Mouse (Mus musculus): ENCODE results near the gene Fgfr1op. TPM values are rescaled to one million over a fixed set of nuclear protein-coding genes. Genes with fewer than 3 reads are reported as not detected.

Fgfr1op gene
- polyA plus RNA-seq, 2 experiments, result 5.6 to 11.8 TPM

GRCm38 (mm10) chr17:8240517-8240916, 75.2 kb downstream of the Fgfr1op start:
- Histone ChIP-seq H3K36me3 (replicated peaks; ENCODE audit: control insufficient read depth, insufficient read depth, low read depth) (no peaks in the 10 kb centered on the region), H3K4me2 (ENCODE audit: low read depth) (no peak overlapping the region), H3K9me3 (ENCODE audit: control insufficient read depth, low read length) (no peaks in the 10 kb centered on the region), H3K9ac (replicated peaks) (no peak overlapping the region), H3K27me3 (ENCODE audit: control insufficient read depth, insufficient read depth, low read length) (no peaks in the 10 kb centered on the region), H3K4me1 (replicated peaks; ENCODE audit: control insufficient read depth in 2 of 2, insufficient read depth in 2 of 2, low read length in 1 of 2) (no peaks in the 10 kb centered on the region), H3K4me3 (ENCODE audit: insufficient read depth in 1 of 2, low read depth in 2 of 2, low read length in 2 of 2) (no peak overlapping the region), H3K27ac (no peak overlapping the region)
- TF ChIP-seq EP300 (IDR thresholded peaks at IDR 0.05; ENCODE audit: low read depth), result no peak
- TF ChIP-seq CTCF (IDR thresholded peaks at IDR 0.05; ENCODE audit: low read depth), result no peak
- DNase-seq (ENCODE audit: low read depth in 3 of 3, low spot score in 3 of 3), result no peak
- 39% methylated on average over 4 of the region's 4 CpGs for WGBS (ENCODE audit: insufficient replicate concordance)
- no peak for ATAC-seq (ENCODE audit: insufficient read depth)

DNA sequence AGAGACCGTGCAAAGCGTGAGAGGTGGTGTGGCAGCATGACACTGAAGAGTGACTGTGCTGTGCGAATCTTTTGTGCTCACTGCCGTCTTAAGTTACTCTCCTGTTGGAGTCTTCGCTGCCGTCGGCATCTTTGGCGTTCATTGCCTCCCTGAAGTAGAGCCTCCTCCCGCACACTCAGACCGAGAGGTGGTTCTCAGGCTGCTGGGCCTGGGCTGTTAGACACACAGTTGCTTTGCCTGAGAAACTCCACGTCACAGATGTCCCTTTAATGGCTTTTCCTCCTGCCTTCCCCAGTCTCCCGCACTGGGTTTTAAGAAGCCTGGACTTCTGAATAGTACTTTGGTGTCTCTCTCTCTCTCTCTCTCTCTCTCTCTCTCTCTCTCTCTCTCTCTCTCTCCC, 76.3 kb downstream of the Fgfr1op start:
- Histone ChIP-seq H3K36me3 (replicated peaks; ENCODE audit: control insufficient read depth, insufficient read depth, low read depth) (no peaks in the 10 kb centered on the region), H3K27ac (no peak overlapping the region), H3K9ac (replicated peaks) (no peak overlapping the region), H3K4me1 (replicated peaks; ENCODE audit: control insufficient read depth in 2 of 2, insufficient read depth in 2 of 2, low read length in 1 of 2) (no peaks in the 10 kb centered on the region), H3K4me2 (ENCODE audit: low read depth) (no peak overlapping the region), H3K27me3 (ENCODE audit: control insufficient read depth, insufficient read depth, low read length) (no peaks in the 10 kb centered on the region), H3K4me3 (ENCODE audit: insufficient read depth in 1 of 2, low read depth in 2 of 2, low read length in 2 of 2) (no peak overlapping the region), H3K9me3 (ENCODE audit: control insufficient read depth, low read length) (no peaks in the 10 kb centered on the region)
- 68% methylated on average over 12 of the region's 12 CpGs for WGBS (ENCODE audit: insufficient replicate concordance)
- TF ChIP-seq EP300 (IDR thresholded peaks at IDR 0.05; ENCODE audit: low read depth) (no peak), CTCF (IDR thresholded peaks at IDR 0.05; ENCODE audit: low read depth) (no peak)
- ATAC-seq (ENCODE audit: insufficient read depth) (no peak), DNase-seq (ENCODE audit: low read depth in 3 of 3, low spot score in 3 of 3) (no peak)

DNA sequence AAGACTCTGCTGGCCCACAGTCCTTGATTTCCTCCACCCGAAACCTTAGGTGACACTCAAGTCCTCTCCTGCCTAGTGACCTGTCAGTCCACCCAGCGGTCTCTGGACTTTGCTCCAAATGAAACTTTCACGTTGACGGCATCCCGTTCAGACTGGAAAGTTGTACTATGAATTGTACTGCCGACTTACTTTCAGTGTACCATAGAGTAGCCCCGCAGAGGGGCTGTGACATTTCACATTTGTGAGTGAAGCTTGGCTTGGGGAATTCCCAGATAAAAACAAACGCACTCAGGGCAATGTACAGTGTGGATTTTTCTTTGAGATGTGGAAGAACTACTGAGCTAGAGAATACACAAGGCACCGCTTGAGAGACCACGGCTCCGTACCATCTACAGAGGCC, 76.9 kb downstream of the Fgfr1op start:
- H3K4me2 ChIP-seq (ENCODE audit: low read depth), result no peak overlapping the region
- H3K36me3 ChIP-seq (replicated peaks; ENCODE audit: control insufficient read depth, insufficient read depth, low read depth), result no peaks in the 10 kb centered on the region
- no peak for DNase-seq (ENCODE audit: low read depth in 3 of 3, low spot score in 3 of 3)
- H3K27me3 ChIP-seq (ENCODE audit: control insufficient read depth, insufficient read depth, low read length), result no peaks in the 10 kb centered on the region
- no peaks in the 10 kb centered on the region for H3K4me1 ChIP-seq (replicated peaks; ENCODE audit: control insufficient read depth in 2 of 2, insufficient read depth in 2 of 2, low read length in 1 of 2)
- no peak for ATAC-seq (ENCODE audit: insufficient read depth)
- WGBS (ENCODE audit: insufficient replicate concordance), result 67% methylated on average over 11 of the region's 11 CpGs
- H3K9me3 ChIP-seq (ENCODE audit: control insufficient read depth, low read length), result no peaks in the 10 kb centered on the region
- TF ChIP-seq CTCF (IDR thresholded peaks at IDR 0.05; ENCODE audit: low read depth) (no peak), EP300 (IDR thresholded peaks at IDR 0.05; ENCODE audit: low read depth) (no peak)
- no peak overlapping the region for H3K27ac ChIP-seq
- no peak overlapping the region for H3K9ac ChIP-seq (replicated peaks)
- no peak overlapping the region for H3K4me3 ChIP-seq (ENCODE audit: insufficient read depth in 1 of 2, low read depth in 2 of 2, low read length in 2 of 2)

GRCm38 (mm10) chr17:8244124-8244523, 78.8 kb downstream of the Fgfr1op start:
- no peak overlapping the region for H3K9ac ChIP-seq (replicated peaks)
- 55% methylated on average over 2 of the region's 2 CpGs for WGBS (ENCODE audit: insufficient replicate concordance)
- ATAC-seq (ENCODE audit: insufficient read depth), result no peak
- H3K9me3 ChIP-seq (ENCODE audit: control insufficient read depth, low read length), result no peaks in the 10 kb centered on the region
- no peaks in the 10 kb centered on the region for H3K36me3 ChIP-seq (replicated peaks; ENCODE audit: control insufficient read depth, insufficient read depth, low read depth)
- TF ChIP-seq EP300 (IDR thresholded peaks at IDR 0.05; ENCODE audit: low read depth), result no peak
- TF ChIP-seq CTCF (IDR thresholded peaks at IDR 0.05; ENCODE audit: low read depth), result no peak
- H3K27ac ChIP-seq, result no peak overlapping the region
- no peak overlapping the region for H3K4me3 ChIP-seq (ENCODE audit: insufficient read depth in 1 of 2, low read depth in 2 of 2, low read length in 2 of 2)
- H3K4me1 ChIP-seq (replicated peaks; ENCODE audit: control insufficient read depth in 2 of 2, insufficient read depth in 2 of 2, low read length in 1 of 2), result no peaks in the 10 kb centered on the region
- H3K4me2 ChIP-seq (ENCODE audit: low read depth), result no peak overlapping the region
- no peaks in the 10 kb centered on the region for H3K27me3 ChIP-seq (ENCODE audit: control insufficient read depth, insufficient read depth, low read length)
- no peak for DNase-seq (ENCODE audit: low read depth in 3 of 3, low spot score in 3 of 3)

DNA sequence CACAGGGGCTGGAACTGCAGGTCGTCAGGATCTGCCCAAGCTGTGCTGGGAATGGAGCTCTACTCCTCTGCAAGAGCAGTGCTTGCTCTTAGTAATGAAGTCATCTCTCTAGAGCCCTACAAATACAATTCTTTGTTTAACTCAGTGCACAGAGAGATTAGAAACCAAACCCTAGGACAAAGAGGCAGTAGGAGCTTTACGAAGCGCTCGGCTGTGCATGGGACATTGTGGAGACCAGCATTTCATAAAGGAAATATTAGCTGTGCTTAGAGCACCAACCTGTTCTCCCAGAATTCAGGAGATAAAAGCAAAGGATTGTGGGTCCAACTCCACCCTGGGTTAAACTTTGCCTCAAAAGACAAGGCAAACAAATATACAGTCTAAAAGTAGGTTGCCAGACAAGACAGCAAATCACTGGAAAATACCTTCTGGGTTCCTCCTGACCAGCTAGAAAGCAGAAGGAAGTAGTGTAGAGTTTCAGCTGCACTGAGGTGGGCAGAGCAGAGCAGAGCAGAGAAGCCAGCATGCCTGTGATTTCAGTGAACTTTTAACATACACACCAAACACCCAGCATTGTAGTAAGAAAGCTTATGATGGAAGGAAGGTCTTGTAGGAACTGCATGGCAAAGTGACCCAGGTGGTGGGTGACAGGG, 80.9 kb downstream of the Fgfr1op start:
- 55% methylated on average over 4 of the region's 4 CpGs for whole genome bisulfite sequencing (ENCODE audit: insufficient replicate concordance)
- no peak overlapping the region for H3K27ac ChIP-seq
- no peaks in the 10 kb centered on the region for H3K27me3 ChIP-seq (ENCODE audit: control insufficient read depth, insufficient read depth, low read length)
- no peaks in the 10 kb centered on the region for H3K4me1 ChIP-seq (replicated peaks; ENCODE audit: control insufficient read depth in 2 of 2, insufficient read depth in 2 of 2, low read length in 1 of 2)
- no peak overlapping the region for H3K4me2 ChIP-seq (ENCODE audit: low read depth)
- no peak overlapping the region for H3K4me3 ChIP-seq (ENCODE audit: insufficient read depth in 1 of 2, low read depth in 2 of 2, low read length in 2 of 2)
- DNase-seq (ENCODE audit: low read depth in 3 of 3, low spot score in 3 of 3) (no peak), ATAC-seq (ENCODE audit: insufficient read depth) (no peak)
- no peak overlapping the region for H3K9ac ChIP-seq (replicated peaks)
- TF ChIP-seq CTCF (IDR thresholded peaks at IDR 0.05; ENCODE audit: low read depth), result no peak
- no peak for TF ChIP-seq EP300 (IDR thresholded peaks at IDR 0.05; ENCODE audit: low read depth)
- H3K36me3 ChIP-seq (replicated peaks; ENCODE audit: control insufficient read depth, insufficient read depth, low read depth), result no peaks in the 10 kb centered on the region
- no peaks in the 10 kb centered on the region for H3K9me3 ChIP-seq (ENCODE audit: control insufficient read depth, low read length)

Other genes with a start within 250 kb of the Fgfr1op start
- gene Tagap, start 239.5 kb upstream of the Fgfr1op start, polyA plus RNA-seq (2012; rRNA removed), result 0.79 and 0.90 TPM in 2 replicates
- gene Tagap, start 239.5 kb upstream of the Fgfr1op start, polyA plus RNA-seq (2014; fragmentation: Nextera tagmentation; extraction: Ambion mirVana), result 1.3 and 1.6 TPM in 2 replicates
- gene Rsph3a, start 219.9 kb upstream of the Fgfr1op start, polyA plus RNA-seq (2012; rRNA removed), result 8.2 and 14.3 TPM in 2 replicates
- 17.2 and 19.1 TPM in 2 replicates for gene Rsph3a, start 219.9 kb upstream of the Fgfr1op start, polyA plus RNA-seq (2014; fragmentation: Nextera tagmentation; extraction: Ambion mirVana)
- gene Gm49673, start 17.7 kb upstream of the Fgfr1op start, polyA plus RNA-seq (2012; rRNA removed), result 0.08 TPM in 1 of 2 replicates, not detected in the other
- gene Gm49673, start 17.7 kb upstream of the Fgfr1op start, polyA plus RNA-seq (2014; fragmentation: Nextera tagmentation; extraction: Ambion mirVana), result not detected in 2 replicates
- 9.8 and 13.5 TPM in 2 replicates for gene Rnaset2a, start 17.4 kb upstream of the Fgfr1op start, polyA plus RNA-seq (2012; rRNA removed)
- gene Rnaset2a, start 17.4 kb upstream of the Fgfr1op start, polyA plus RNA-seq (2014; fragmentation: Nextera tagmentation; extraction: Ambion mirVana), result 14.9 and 16.2 TPM in 2 replicates
- gene Ccr6, start 70.5 kb downstream of the Fgfr1op start, polyA plus RNA-seq (2012; rRNA removed), result 0.04 TPM in 1 of 2 replicates, not detected in the other
- gene Ccr6, start 70.5 kb downstream of the Fgfr1op start, polyA plus RNA-seq (2014; fragmentation: Nextera tagmentation; extraction: Ambion mirVana), result not detected in 2 replicates
- gene Mpc1, start 117.4 kb downstream of the Fgfr1op start, polyA plus RNA-seq (2012; rRNA removed), result 45.9 and 50.5 TPM in 2 replicates
- 150 and 151 TPM in 2 replicates for gene Mpc1, start 117.4 kb downstream of the Fgfr1op start, polyA plus RNA-seq (2014; fragmentation: Nextera tagmentation; extraction: Ambion mirVana)
- 39.5 and 46.9 TPM in 2 replicates for gene Sft2d1, start 145.6 kb downstream of the Fgfr1op start, polyA plus RNA-seq (2012; rRNA removed)
- gene Sft2d1, start 145.6 kb downstream of the Fgfr1op start, polyA plus RNA-seq (2014; fragmentation: Nextera tagmentation; extraction: Ambion mirVana), result 51.7 and 51.9 TPM in 2 replicates
- 0.03 and 0.06 TPM in 2 replicates for gene Prr18, start 172.0 kb downstream of the Fgfr1op start, polyA plus RNA-seq (2012; rRNA removed)
- gene Prr18, start 172.0 kb downstream of the Fgfr1op start, polyA plus RNA-seq (2014; fragmentation: Nextera tagmentation; extraction: Ambion mirVana), result not detected in 2 replicates
- 0.04 and 0.09 TPM in 2 replicates for gene T2, start 190.5 kb downstream of the Fgfr1op start, polyA plus RNA-seq (2012; rRNA removed)
- gene T2, start 190.5 kb downstream of the Fgfr1op start, polyA plus RNA-seq (2014; fragmentation: Nextera tagmentation; extraction: Ambion mirVana), result not detected in 2 replicates